Mouse (Mus musculus): Measurements from ENCODE around the gene Atp8b3. TPM values are rescaled to one million over a fixed set of nuclear protein-coding genes. Genes with fewer than 3 reads are reported as not detected.

The Atp8b3 gene
- polyA plus RNA-seq, 1 experiment from 2014 or later, result not detected

- Histone ChIP-seq H3K27ac (no peak overlapping the region), H3K79me2 (ENCODE audit: inconsistent target) (peaks cover 82% of the 10 kb centered on the region), H3K36me3 (ENCODE audit: inconsistent target) (peaks cover 11% of the 10 kb centered on the region; the same call in 1 of the 2 replicates), H3K4me3 (ENCODE audit: inconsistent target) (no peak overlapping the region)
- 80% methylated on average over 8 of the region's 8 CpGs for WGBS (ENCODE audit: missing documents)
Observed at GRCm38 (mm10) chr10:80553575-80553974, 14.7 kb upstream of the Atp8b3 start.

GRCm38 (mm10) chr10:80552364-80552763 is 13.4 kb upstream of the Atp8b3 start:
- Histone ChIP-seq H3K36me3 (ENCODE audit: inconsistent target) (peaks cover 13% of the 10 kb centered on the region), H3K27ac (no peak overlapping the region), H3K79me2 (ENCODE audit: inconsistent target) (peaks cover 70% of the 10 kb centered on the region), H3K4me3 (ENCODE audit: inconsistent target) (no peak overlapping the region)
- 89% methylated on average over 9 of the region's 9 CpGs for WGBS (ENCODE audit: missing documents)

- Histone ChIP-seq H3K79me2 (ENCODE audit: inconsistent target) (peaks cover 39% of the 10 kb centered on the region), H3K27ac (no peak overlapping the region), H3K36me3 (ENCODE audit: inconsistent target) (peaks cover 39% of the 10 kb centered on the region), H3K4me3 (ENCODE audit: inconsistent target) (no peak overlapping the region)
- WGBS (ENCODE audit: missing documents), result 94% methylated on average over 21 of the region's 21 CpGs
Observed at GRCm38 (mm10) chr10:80549279-80549678, 10.4 kb upstream of the Atp8b3 start.

GRCm38 (mm10) chr10:80548428-80549006 is 9.6 kb upstream of the Atp8b3 start:
- peaks cover 46% of the 10 kb centered on the region for H3K36me3 ChIP-seq (ENCODE audit: inconsistent target)
- no peak overlapping the region for H3K27ac ChIP-seq
- H3K4me3 ChIP-seq (ENCODE audit: inconsistent target), result no peak overlapping the region
- 82% methylated on average over 10 of the region's 10 CpGs for WGBS (ENCODE audit: missing documents)
- H3K79me2 ChIP-seq (ENCODE audit: inconsistent target), result peaks cover 31% of the 10 kb centered on the region

GRCm38 (mm10) chr10:80547539-80547938 is 8.6 kb upstream of the Atp8b3 start:
- Histone ChIP-seq H3K79me2 (ENCODE audit: inconsistent target) (peaks cover 21% of the 10 kb centered on the region), H3K4me3 (ENCODE audit: inconsistent target) (no peak overlapping the region), H3K27ac (no peak overlapping the region), H3K36me3 (ENCODE audit: inconsistent target) (peaks cover 56% of the 10 kb centered on the region)
- 96% methylated on average over 15 of the region's 15 CpGs for WGBS (ENCODE audit: missing documents)

GRCm38 (mm10) chr10:80546945-80547344 is 8.0 kb upstream of the Atp8b3 start:
- H3K79me2 ChIP-seq (ENCODE audit: inconsistent target), result peaks cover 15% of the 10 kb centered on the region
- no peak overlapping the region for H3K4me3 ChIP-seq (ENCODE audit: inconsistent target)
- H3K27ac ChIP-seq, result no peak overlapping the region
- peaks cover 62% of the 10 kb centered on the region for H3K36me3 ChIP-seq (ENCODE audit: inconsistent target)
- 88% methylated on average over 4 of the region's 4 CpGs for WGBS (ENCODE audit: missing documents)

GRCm38 (mm10) chr10:80545590-80545989 is 6.7 kb upstream of the Atp8b3 start:
- WGBS (ENCODE audit: missing documents), result 92% methylated on average over 8 of the region's 8 CpGs
- H3K79me2 ChIP-seq (ENCODE audit: inconsistent target), result peaks cover 2% of the 10 kb centered on the region; the same call in 1 of the 2 replicates
- no peak overlapping the region for H3K4me3 ChIP-seq (ENCODE audit: inconsistent target)
- peaks cover 67% of the 10 kb centered on the region for H3K36me3 ChIP-seq (ENCODE audit: inconsistent target)
- no peak overlapping the region for H3K27ac ChIP-seq

GRCm38 (mm10) chr10:80543873-80544272 is 4.9 kb upstream of the Atp8b3 start:
- Histone ChIP-seq H3K36me3 (ENCODE audit: inconsistent target) (peaks cover 56% of the 10 kb centered on the region), H3K27ac (no peak overlapping the region), H3K4me3 (ENCODE audit: inconsistent target) (no peak overlapping the region), H3K79me2 (ENCODE audit: inconsistent target) (no peaks in the 10 kb centered on the region)
- 95% methylated on average over 14 of the region's 14 CpGs for WGBS (ENCODE audit: missing documents)

- H3K27ac ChIP-seq, result no peak overlapping the region
- 54% methylated on average over 4 of the region's 5 CpGs for WGBS (ENCODE audit: missing documents)
Observed at GRCm38 (mm10) chr10:80539493-80539892, 569 bp upstream of the Atp8b3 start.

GRCm38 (mm10) chr10:80538180-80538579 is 744 bp downstream of the Atp8b3 start:
- no peaks in the 10 kb centered on the region for H3K79me2 ChIP-seq (ENCODE audit: inconsistent target)
- no peak overlapping the region for H3K4me3 ChIP-seq (ENCODE audit: inconsistent target)
- H3K36me3 ChIP-seq (ENCODE audit: inconsistent target), result peaks cover 18% of the 10 kb centered on the region
- H3K27ac ChIP-seq, result no peak overlapping the region
- 45% methylated on average over 5 of the region's 5 CpGs for WGBS (ENCODE audit: missing documents)

More at GRCm38 (mm10) chr10:80539493-80539892, 569 bp upstream of the Atp8b3 start:
- H3K36me3 ChIP-seq (ENCODE audit: inconsistent target), result peaks cover 31% of the 10 kb centered on the region
- H3K79me2 ChIP-seq (ENCODE audit: inconsistent target), result no peaks in the 10 kb centered on the region
- H3K4me3 ChIP-seq (ENCODE audit: inconsistent target), result no peak overlapping the region

GRCm38 (mm10) chr10:80535711-80536110 is 3.2 kb downstream of the Atp8b3 start:
- Histone ChIP-seq H3K36me3 (ENCODE audit: inconsistent target) (no peaks in the 10 kb centered on the region), H3K79me2 (ENCODE audit: inconsistent target) (no peaks in the 10 kb centered on the region), H3K4me3 (ENCODE audit: inconsistent target) (no peak overlapping the region), H3K27ac (no peak overlapping the region)
- WGBS (ENCODE audit: missing documents), result 40% methylated on average over 13 of the region's 13 CpGs

- Histone ChIP-seq H3K4me3 (ENCODE audit: inconsistent target) (no peak overlapping the region), H3K27ac (no peak overlapping the region)
Observed at GRCm38 (mm10) chr10:80535071-80535470, 3.9 kb downstream of the Atp8b3 start.

GRCm38 (mm10) chr10:80533704-80534103 is 5.2 kb downstream of the Atp8b3 start:
- no peak overlapping the region for H3K4me3 ChIP-seq (ENCODE audit: inconsistent target)
- WGBS (ENCODE audit: missing documents), result 33% methylated on average over 7 of the region's 7 CpGs
- no peak overlapping the region for H3K27ac ChIP-seq
- no peaks in the 10 kb centered on the region for H3K36me3 ChIP-seq (ENCODE audit: inconsistent target)
- H3K79me2 ChIP-seq (ENCODE audit: inconsistent target), result no peaks in the 10 kb centered on the region

More at GRCm38 (mm10) chr10:80535071-80535470, 3.9 kb downstream of the Atp8b3 start:
- no peaks in the 10 kb centered on the region for H3K79me2 ChIP-seq (ENCODE audit: inconsistent target)
- 4% methylated on average over 14 of the region's 14 CpGs for WGBS (ENCODE audit: missing documents)
- no peaks in the 10 kb centered on the region for H3K36me3 ChIP-seq (ENCODE audit: inconsistent target)

GRCm38 (mm10) chr10:80532783-80533182 is 6.1 kb downstream of the Atp8b3 start:
- H3K4me3 ChIP-seq (ENCODE audit: inconsistent target), result no peak overlapping the region
- H3K79me2 ChIP-seq (ENCODE audit: inconsistent target), result no peaks in the 10 kb centered on the region
- no peaks in the 10 kb centered on the region for H3K36me3 ChIP-seq (ENCODE audit: inconsistent target)
- WGBS (ENCODE audit: missing documents), result 90% methylated on average over 11 of the region's 11 CpGs
- no peak overlapping the region for H3K27ac ChIP-seq

GRCm38 (mm10) chr10:80526172-80526571 is 12.8 kb downstream of the Atp8b3 start:
- H3K79me2 ChIP-seq (ENCODE audit: inconsistent target), result no peaks in the 10 kb centered on the region
- no peak overlapping the region for H3K27ac ChIP-seq
- H3K36me3 ChIP-seq (ENCODE audit: inconsistent target), result no peaks in the 10 kb centered on the region
- H3K4me3 ChIP-seq (ENCODE audit: inconsistent target), result no peak overlapping the region
- WGBS (ENCODE audit: missing documents), result 43% methylated on average over 9 of the region's 9 CpGs

GRCm38 (mm10) chr10:80523299-80523698 is 15.6 kb downstream of the Atp8b3 start:
- WGBS (ENCODE audit: missing documents), result 95% methylated on average over 7 of the region's 7 CpGs
- Histone ChIP-seq H3K79me2 (ENCODE audit: inconsistent target) (no peaks in the 10 kb centered on the region), H3K36me3 (ENCODE audit: inconsistent target) (no peaks in the 10 kb centered on the region), H3K4me3 (ENCODE audit: inconsistent target) (no peak overlapping the region), H3K27ac (no peak overlapping the region)

Measured in macrophage (primary cell).